Mouse (Mus musculus) liver, adult 2 months (tissue): ENCODE results near the gene Msi1. TPM values are rescaled to one million over a fixed set of nuclear protein-coding genes. Genes with fewer than 3 reads are reported as not detected.

ENCODE experiments used
- DNase-seq: peaks from one replicate; pipeline ENCODE4 v3.0.0-alpha.2; 2011; ENCODE audit warnings: low read depth, low spot score; ENCODE audit errors: extremely low read depth
- H3K27ac ChIP-seq: fragments of 200-500 bp; replicated peaks from 2 replicates; pipeline ENCODE4 v1.5.1; 2012; ENCODE audit warnings: low read depth, mild to moderate bottlenecking, control low read depth, inconsistent platforms, low read length; ENCODE audit not compliant: insufficient read depth
- H3K27me3 ChIP-seq: fragments of 200-500 bp; 2 replicates; pipeline ENCODE4 v1.6.1; 2012; ENCODE audit warnings: mild to moderate bottlenecking, moderate library complexity, low read length, inconsistent platforms; ENCODE audit not compliant: control insufficient read depth, insufficient read depth
- H3K36me3 ChIP-seq: fragments of 200-500 bp; 2 replicates; pipeline ENCODE4 v1.6.1; 2012; ENCODE audit warnings: low read length, inconsistent platforms; ENCODE audit not compliant: control insufficient read depth, insufficient read depth
- H3K4me1 ChIP-seq: fragments of 200-500 bp; 2 replicates; pipeline ENCODE4 v1.6.1; 2011; ENCODE audit warnings: low read length; ENCODE audit not compliant: control insufficient read depth, insufficient read depth
- H3K4me3 ChIP-seq: fragments of 200-500 bp; 2 replicates; pipeline ENCODE4 v1.5.1; 2011; ENCODE audit warnings: low read depth, mild to moderate bottlenecking, control low read depth, low read length, moderate library complexity; ENCODE audit not compliant: insufficient read depth
- H3K79me2 ChIP-seq: fragments of 200-500 bp; 2 replicates; pipeline ENCODE4 v1.6.1; 2012; ENCODE audit warnings: inconsistent platforms, mild to moderate bottlenecking, low read length, moderate library complexity; ENCODE audit not compliant: control insufficient read depth, insufficient read depth
- H3K9ac ChIP-seq: fragments of 200-500 bp; 2 replicates; pipeline ENCODE4 v1.6.1; 2012; ENCODE audit warnings: low read depth, mild to moderate bottlenecking, control low read depth, inconsistent platforms, low read length
- CTCF ChIP-seq: fragments of 200-500 bp; IDR thresholded peaks from 2 replicates; pipeline ENCODE4 v1.5.1; 2011; ENCODE audit warnings: low read depth, low read length, control low read depth
- POLR2A ChIP-seq: fragments of 200-500 bp; IDR thresholded peaks from 2 replicates; pipeline ENCODE4 v1.6.1; 2011; ENCODE audit warnings: low read length, control low read depth; ENCODE audit not compliant: insufficient read depth; ENCODE audit errors: extremely low read depth
- WGBS: fragments of 180-500 bp; shearing (Covaris S2); methylation state at CpG from one replicate; pipeline ENCODE4 v1.1.7; 2018; 5-methylcytosine and 5-hydroxymethylcytosine counted together
- polyA plus RNA-seq: library from polyadenylated mRNA; depleted of rRNA; stranded (reverse); fragments of >200 nt; gene quantifications from 2 replicates; pipeline ENCODE4 v1.2.3, GENCODE M21; 2012
- total RNA-seq: library from RNA; depleted of rRNA; stranded (reverse); fragments of >200 nt; gene quantifications from 2 replicates; pipeline ENCODE4 v1.2.3, GENCODE M21; 2014

Msi1 gene
- total and polyA plus RNA-seq, 2 experiments = 0.09 TPM; not detected in 1

- H3K4me1 ChIP-seq = peaks cover 2% of the 10 kb centered on the region; the same call in 1 of the 2 replicates
Measured at GRCm38 (mm10) chr5:115487942-115488580, 58.7 kb downstream of the Msi1 start.

GRCm38 (mm10) chr5:115488841-115489698 lies 59.7 kb downstream of the Msi1 start:
- DNase-seq = no peak
- peak overlapping the region; percentile 99 for H3K9ac ChIP-seq
- H3K79me2 ChIP-seq = no peaks in the 10 kb centered on the region
- H3K4me1 ChIP-seq = peaks cover 2% of the 10 kb centered on the region; the same call in 1 of the 2 replicates
- peak; percentile 96 for TF ChIP-seq POLR2A
- no peak for TF ChIP-seq CTCF
- under 1% methylated on average over 38 of the region's 39 CpGs for WGBS
- no peaks in the 10 kb centered on the region for H3K36me3 ChIP-seq
- H3K27ac ChIP-seq = peak overlapping the region; percentile 94
- peak overlapping the region; percentile 51 for H3K4me3 ChIP-seq
- no peaks in the 10 kb centered on the region for H3K27me3 ChIP-seq

More at GRCm38 (mm10) chr5:115487942-115488580, 58.7 kb downstream of the Msi1 start:
- DNase-seq = no peak
- Histone ChIP-seq H3K36me3 (no peaks in the 10 kb centered on the region), H3K27ac (no peak overlapping the region), H3K4me3 (no peak overlapping the region), H3K79me2 (no peaks in the 10 kb centered on the region), H3K9ac (no peak overlapping the region), H3K27me3 (no peaks in the 10 kb centered on the region)
- no peak for TF ChIP-seq POLR2A
- TF ChIP-seq CTCF = no peak
- 85% methylated on average over 9 of the region's 9 CpGs for WGBS

- no peaks in the 10 kb centered on the region for H3K27me3 ChIP-seq
- H3K36me3 ChIP-seq = no peaks in the 10 kb centered on the region
- peak overlapping the region; percentile 94 for H3K27ac ChIP-seq
- TF ChIP-seq CTCF (no peak), POLR2A (peak; percentile 93)
- peak overlapping the region; percentile 86 for H3K9ac ChIP-seq
- WGBS = under 1% methylated on average over 50 of the region's 50 CpGs
- H3K4me1 ChIP-seq = peaks cover 2% of the 10 kb centered on the region; the same call in 1 of the 2 replicates
- H3K79me2 ChIP-seq = no peaks in the 10 kb centered on the region
- H3K4me3 ChIP-seq = peak overlapping the region; percentile 48
- peak; percentile 86 for DNase-seq
Measured at GRCm38 (mm10) chr5:115489699-115490637, 60.6 kb downstream of the Msi1 start.

- H3K79me2 ChIP-seq = no peaks in the 10 kb centered on the region
- WGBS = 2% methylated on average over 8 of the region's 8 CpGs
- H3K36me3 ChIP-seq = no peaks in the 10 kb centered on the region
- TF ChIP-seq POLR2A (no peak), CTCF (no peak)
- no peak overlapping the region for H3K9ac ChIP-seq
- peaks cover 2% of the 10 kb centered on the region; the same call in 1 of the 2 replicates for H3K4me1 ChIP-seq
- no peaks in the 10 kb centered on the region for H3K27me3 ChIP-seq
- no peak overlapping the region for H3K4me3 ChIP-seq
- no peak overlapping the region; the same call in 1 of the 2 replicates for H3K27ac ChIP-seq
- peak; percentile 53 for DNase-seq
Measured at GRCm38 (mm10) chr5:115490638-115491000, 61.2 kb downstream of the Msi1 start.

GRCm38 (mm10) chr5:115491076-115491475 lies 61.7 kb downstream of the Msi1 start:
- H3K36me3 ChIP-seq = no peaks in the 10 kb centered on the region
- H3K9ac ChIP-seq = no peak overlapping the region
- no peak for TF ChIP-seq CTCF
- TF ChIP-seq POLR2A = no peak
- no peaks in the 10 kb centered on the region for H3K79me2 ChIP-seq
- H3K4me1 ChIP-seq = peaks cover 2% of the 10 kb centered on the region; the same call in 1 of the 2 replicates
- no peaks in the 10 kb centered on the region for H3K27me3 ChIP-seq
- no peak for DNase-seq
- no peak overlapping the region for H3K27ac ChIP-seq
- no peak overlapping the region for H3K4me3 ChIP-seq
- WGBS = 28% methylated on average over 5 of the region's 5 CpGs
